Mouse (Mus musculus) heart, adult 11 months (tissue): ENCODE results near the gene Armc5.
A peak's percentile ranks its signal among the peaks of the same experiment; 100 is the strongest.

Experiments
- DNase-seq: peaks from one replicate; pipeline ENCODE4 v3.0.0; 2022

Gene Armc5

GRCm38 (mm10) chr7:128236856-128237592 lies at the start of gene Armc5:
TSS of gene Armc5 (plus strand) at chr7:128237342.
- DNase-seq: peak; percentile 98

DNA sequence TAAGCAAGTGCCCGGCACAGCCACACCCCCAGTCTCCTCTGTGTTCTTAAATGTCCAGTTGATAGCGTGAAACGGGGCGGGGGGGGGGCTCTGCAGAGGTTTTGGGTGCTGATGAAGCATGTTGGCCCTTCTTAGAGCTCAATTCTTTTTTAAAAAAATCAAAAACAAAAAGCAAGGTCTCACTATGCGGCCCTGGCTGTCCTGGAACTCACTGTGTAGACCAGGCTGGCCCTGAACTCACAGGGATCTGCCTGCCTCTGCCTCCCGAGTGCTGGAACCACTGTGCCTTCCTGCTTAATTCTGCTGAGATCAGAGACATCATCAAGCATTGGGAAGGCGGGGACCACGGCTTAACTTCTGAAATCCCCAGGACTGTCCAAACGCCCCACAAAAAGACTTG lies 35.5 kb upstream of the Armc5 start:
- DNase-seq: peak; percentile 72

DNA sequence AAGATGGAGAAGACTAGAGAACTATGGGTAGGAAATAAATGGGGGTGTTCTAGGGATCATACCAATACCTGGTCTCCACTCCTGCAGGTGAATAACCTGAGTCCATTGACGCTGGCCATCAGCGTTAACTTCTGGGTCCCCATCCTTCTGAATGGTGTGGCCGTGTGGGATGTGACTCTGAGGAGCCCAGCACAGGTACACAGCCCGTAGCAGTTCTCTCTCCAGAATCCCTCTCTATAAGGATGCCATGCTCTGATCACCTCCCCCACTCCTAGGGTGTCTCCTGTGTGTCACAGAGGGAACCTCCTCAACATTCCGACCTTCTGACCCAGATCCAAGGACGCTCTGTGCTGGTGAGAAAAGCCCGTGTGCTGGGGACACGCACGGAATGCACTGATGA lies 34.1 kb upstream of the Armc5 start:
- DNase-seq: peak; percentile 91

- peak; percentile 80 for DNase-seq
These were observed 33.0 kb upstream of the Armc5 start for GRCm38 (mm10) chr7:128204179-128204578.

- DNase-seq: no peak
These were observed 31.4 kb upstream of the Armc5 start for GRCm38 (mm10) chr7:128205695-128206094.

DNA sequence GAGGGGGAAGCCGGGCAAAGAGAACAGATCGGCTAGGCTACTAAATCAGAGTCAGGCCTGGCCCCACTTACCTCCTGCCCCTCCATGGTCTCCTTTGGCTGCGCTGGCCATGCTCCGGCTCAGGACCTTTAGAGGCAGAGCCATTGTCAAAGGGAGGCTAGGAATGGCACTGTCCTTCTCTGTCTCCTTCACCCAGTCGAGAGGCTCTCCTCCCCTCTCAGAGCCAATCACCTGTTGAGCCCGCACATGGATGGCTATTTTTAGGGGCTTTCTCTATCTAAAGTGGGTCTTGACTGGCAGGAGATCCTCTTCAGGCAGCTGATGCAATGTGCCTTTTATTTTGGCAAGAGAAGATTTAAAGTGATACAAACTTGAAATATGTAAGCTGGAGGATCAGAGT lies 31.0 kb upstream of the Armc5 start, which contains the start of gene Cox6a2:
Cox6a2 (minus strand) TSS at position 236 of the 400 bp plus-strand sequence.
- DNase-seq: peak; percentile 98

DNA sequence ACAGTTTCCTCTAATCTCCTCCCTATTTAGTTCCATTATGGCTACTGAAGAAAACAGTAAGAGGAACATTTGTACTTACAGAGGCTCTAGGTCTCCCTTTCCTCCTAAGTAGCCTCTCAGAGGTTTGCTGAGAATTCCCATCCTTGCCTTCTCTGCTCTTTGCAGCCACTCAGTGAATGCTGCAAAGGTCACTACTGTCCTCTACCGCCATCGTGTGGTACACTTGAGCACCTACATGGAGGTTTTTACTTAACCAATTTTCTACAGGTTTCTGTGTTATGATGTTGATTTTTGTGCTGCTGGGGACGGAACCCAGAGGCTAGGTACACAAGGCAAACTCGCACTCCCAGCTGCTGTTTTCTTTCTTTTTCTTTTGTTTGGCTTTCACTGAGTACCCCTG lies 29.0 kb upstream of the Armc5 start:
- peak; percentile 89 for DNase-seq

GRCm38 (mm10) chr7:128209826-128210225 lies 27.3 kb upstream of the Armc5 start:
- peak; percentile 81 for DNase-seq

GRCm38 (mm10) chr7:128219952-128220351 lies 17.2 kb upstream of the Armc5 start:
- DNase-seq: no peak

GRCm38 (mm10) chr7:128220936-128221335 lies 16.2 kb upstream of the Armc5 start:
- DNase-seq: peak; percentile 92

DNA sequence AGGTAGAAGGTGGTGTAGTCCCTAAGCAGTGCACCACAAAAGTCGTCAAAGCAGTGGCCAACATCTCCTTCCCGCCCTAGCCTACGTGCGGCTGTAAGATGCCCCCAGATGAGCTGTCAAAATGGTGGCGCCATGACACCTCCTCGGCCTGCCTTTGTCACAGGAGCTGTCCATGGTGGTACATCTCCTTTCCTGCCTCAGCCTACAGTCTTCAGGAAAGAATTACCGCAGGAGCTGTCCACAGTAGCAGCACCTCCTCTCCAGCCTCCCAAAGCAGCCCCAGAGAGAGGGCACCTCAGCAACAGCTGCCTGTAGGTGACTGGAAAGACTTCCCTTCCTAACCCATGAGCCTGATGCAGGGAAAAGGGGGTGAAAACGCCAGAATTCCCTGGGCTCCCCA lies 5.4 kb upstream of the Armc5 start:
- peak; percentile 79 for DNase-seq

GRCm38 (mm10) chr7:128234796-128235195 lies 2.3 kb upstream of the Armc5 start:
- peak; percentile 61 for DNase-seq

DNA sequence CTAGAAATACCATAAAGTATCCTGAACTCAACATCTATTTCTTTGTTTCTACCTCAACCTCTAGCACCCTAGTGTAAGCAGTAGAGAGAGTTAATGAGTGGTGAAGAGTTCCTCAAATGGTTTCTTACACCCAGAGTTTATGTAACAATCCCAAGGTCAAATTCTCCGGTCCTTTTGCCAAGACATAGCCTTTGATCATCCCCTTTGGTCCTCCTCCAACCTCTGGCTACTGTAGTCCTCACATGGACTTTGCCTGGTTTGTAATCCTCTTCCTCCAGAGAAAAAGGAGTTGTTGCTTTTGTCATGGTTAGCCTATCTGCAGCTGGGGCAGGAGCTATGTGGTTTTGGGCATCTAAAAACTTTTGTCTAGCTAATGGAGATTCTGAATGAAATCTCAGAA lies 1.7 kb upstream of the Armc5 start:
- DNase-seq: peak; percentile 79

DNA sequence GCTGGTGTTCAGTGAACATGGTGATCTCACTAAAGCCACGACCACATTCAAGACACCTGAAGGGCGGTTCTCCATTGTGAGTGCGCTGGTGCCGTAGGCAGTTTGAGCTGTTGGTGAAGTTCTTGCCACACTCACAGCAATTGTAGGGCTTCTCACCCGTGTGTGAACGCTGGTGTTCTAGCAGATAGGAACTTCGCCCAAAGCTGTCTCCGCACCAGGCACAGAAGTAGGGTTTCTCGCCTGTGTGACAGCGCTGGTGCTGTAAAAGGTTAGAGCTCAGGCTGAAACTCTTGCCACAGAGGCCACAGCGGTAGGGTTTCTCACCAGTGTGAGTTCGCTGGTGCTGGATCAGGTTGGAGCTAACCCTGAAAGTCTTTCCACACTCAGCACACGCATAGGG lies 716 bp upstream of the Armc5 start:
- peak; percentile 93 for DNase-seq

DNA sequence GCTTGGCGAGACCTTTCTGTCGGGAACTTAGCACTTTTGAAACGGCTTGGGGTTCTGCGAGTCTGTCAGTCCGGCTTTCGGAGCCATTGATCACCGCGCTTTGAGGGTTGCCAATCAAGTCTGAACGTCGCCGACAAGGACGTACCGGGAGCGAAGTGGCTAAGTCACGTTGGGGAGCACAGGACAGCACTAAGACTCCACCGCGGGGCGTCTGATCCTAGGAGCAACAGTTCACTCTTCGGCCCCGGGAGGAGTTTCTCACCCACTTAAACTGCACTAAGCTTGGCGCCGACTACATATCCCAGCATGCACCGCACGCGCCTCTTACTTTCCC lies 418 bp downstream of the Armc5 start:
- no peak for DNase-seq

DNA sequence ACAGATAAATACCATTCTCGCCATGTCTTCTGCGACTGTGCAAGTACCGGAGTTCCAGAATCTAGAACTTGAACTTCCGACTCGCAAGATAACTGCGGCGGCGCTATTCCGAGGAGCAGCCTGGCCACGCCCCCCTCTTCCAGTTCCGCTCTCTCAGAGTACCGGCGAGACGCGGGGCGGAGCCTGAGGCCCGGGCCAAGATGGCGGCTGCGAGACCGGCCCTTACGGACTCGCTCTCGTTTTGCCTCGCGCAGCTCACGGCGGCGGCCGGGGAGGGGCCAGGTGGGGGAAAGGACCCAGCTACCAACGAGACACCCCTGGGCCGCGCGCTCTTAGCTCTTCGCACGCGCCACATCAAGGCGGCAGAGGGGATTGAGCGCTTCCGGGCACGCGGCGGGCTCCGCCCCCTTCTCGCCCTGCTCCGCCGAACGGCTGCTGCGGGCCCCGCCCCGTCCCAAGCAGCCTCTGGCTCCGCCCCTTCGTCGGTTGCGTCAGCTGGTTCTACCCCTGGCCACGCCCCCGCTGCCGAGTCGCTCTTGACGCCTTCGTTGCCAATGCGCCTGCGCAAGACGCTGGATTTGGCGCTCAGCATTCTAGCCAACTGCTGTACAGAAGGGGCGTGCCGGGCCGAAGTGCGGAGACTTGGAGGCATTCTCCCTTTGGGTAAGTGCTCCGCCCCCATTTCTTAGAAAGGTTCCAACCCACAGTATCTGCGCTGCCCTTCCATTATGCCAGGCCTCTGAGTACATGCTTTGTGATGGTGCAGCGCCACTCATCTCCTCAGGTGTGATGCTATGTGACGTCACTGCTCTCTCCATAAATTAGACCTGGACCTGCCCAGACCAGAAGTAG lies 1.0 kb downstream of the Armc5 start, which contains the start of gene 9130023H24Rik:
9130023H24Rik (minus strand) TSS at position 105 of the 852 bp plus-strand sequence.
- DNase-seq: peak; percentile 100

GRCm38 (mm10) chr7:128238991-128239390 lies 1.8 kb downstream of the Armc5 start:
- DNase-seq: peak; percentile 87

DNA sequence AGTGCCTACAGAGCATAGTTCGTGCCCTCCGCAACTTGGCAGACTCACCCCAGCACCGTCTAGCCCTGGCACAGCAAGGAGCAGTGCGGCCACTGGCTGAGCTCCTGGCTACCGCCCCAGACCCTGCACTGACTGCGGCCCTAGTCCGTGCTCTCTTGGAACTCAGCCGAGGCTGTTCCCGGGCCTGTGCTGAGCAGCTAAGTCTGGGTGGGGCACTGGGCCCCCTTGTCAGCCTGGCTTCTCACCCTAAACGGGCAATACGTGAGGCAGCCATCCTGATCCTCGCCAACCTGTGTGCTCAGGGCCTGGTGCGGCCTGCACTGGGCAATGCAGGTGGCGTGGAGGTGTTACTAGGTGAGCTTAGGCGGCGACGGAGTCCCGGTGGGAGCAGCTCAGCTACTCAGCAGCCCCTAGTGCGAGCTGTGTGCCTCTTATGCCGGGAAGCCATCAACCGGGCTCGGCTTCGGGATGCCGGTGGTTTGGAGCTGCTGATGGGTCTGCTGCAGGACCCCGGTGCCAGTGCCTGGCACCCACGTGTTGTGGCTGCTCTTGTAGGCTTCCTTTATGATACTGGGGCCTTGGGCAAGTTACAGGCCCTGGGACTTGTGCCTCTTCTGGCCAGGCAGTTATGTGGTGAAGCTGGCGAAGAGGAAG lies 3.1 kb downstream of the Armc5 start:
- DNase-seq: peak; percentile 93

GRCm38 (mm10) chr7:128242331-128242730 lies 5.2 kb downstream of the Armc5 start:
- peak; percentile 90 for DNase-seq

DNA sequence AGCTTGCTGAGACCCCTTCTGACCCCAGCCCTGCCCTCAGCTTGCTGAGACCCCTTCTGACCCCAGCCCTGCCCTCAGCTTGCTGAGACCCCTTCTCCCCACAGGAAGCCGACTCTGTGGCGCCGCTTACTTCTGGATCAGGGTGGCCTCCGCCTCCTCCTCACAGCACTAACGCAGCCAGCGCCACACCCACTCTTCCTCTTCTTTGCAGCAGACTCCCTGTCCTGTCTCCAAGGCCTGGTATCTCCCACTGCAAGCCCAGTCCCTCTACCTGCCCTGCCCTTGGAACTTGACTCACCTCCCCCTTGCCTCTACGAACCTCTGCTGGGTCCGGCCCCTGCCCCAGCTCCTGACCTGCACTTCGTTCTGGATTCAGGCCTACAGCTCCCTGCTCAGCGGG lies 6.8 kb downstream of the Armc5 start:
- DNase-seq: peak; percentile 95

GRCm38 (mm10) chr7:128244410-128245025 lies 7.4 kb downstream of the Armc5 start:
- peak; percentile 93 for DNase-seq

DNA sequence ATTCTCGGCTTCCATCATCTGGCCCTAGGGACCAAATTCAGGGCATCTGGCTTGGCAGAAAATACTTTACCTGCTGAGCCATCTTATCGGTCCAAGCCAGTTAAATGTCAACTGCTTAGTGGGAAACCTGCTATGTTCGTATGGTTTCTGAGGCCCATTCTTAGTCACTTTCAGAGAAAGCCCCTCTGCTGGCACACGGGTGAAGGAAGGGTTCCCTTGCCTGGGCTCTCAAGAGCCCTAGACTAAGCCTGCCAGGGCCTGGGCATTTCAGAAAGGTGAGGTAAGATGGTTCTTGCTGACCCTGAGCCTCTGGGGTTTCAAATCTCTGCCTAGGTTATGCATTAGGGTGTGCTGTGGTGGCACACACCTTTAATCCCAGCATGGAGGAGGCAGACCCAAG lies 8.4 kb downstream of the Armc5 start:
- peak; percentile 77 for DNase-seq
